Mouse (Mus musculus) kidney, postnatal 14 days (tissue): ENCODE data around the gene Ssbp3.

Source experiments
- DNase-seq: peaks from one replicate; pipeline ENCODE4 v3.0.0; 2022; ENCODE audit warnings: mixed read lengths

Ssbp3 gene

DNA sequence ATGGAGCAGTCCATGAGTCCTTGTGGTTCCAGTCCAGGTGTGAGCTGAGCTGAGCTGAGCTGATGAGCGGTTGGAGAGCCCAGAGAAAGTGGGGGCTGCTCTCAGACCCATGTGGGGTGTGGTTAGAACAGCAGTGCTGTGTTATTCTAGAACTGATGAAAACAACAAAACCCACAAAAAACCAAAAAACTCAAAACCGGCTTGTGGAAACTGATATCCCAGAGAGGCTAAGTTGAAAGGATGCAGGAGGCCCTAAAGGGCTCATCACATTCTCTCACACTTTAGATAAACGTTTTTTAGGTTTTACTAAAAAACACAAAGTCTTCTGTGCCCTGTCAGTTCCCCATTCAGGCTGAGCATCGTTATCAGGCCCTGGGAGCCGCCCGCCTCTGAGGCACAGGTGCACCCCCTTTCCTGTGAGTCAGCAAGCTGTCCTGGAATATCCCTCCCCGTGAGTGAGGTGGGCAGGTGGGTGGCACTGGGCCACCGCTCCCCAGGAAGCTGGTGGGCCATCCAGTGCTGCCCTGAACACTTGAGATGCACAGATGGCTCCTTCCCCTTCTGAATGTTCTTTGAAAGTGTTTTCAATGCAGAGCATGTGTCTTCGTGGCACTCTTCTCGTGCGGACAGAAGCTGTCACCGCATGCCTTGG, 24.6 kb downstream of the Ssbp3 start:
- DNase-seq = no peak

DNA sequence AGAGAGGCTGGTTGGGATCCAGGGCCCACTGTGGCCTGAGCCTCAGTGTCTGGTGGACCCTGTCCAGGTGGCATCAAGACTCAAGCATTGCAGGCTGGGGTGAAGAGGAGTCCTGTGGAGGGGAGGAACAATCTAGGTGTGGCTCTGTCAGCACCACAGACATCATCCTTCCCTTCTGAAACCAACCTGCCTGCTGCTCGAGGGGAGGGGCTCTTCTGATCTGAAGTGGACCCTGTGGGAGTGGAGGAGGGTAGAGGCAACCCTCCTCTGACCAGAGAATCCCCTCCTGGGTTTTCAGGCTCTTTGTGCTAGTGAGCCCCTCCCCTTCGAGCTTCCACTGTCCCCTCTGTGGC, 25.1 kb downstream of the Ssbp3 start:
- no peak for DNase-seq

DNA sequence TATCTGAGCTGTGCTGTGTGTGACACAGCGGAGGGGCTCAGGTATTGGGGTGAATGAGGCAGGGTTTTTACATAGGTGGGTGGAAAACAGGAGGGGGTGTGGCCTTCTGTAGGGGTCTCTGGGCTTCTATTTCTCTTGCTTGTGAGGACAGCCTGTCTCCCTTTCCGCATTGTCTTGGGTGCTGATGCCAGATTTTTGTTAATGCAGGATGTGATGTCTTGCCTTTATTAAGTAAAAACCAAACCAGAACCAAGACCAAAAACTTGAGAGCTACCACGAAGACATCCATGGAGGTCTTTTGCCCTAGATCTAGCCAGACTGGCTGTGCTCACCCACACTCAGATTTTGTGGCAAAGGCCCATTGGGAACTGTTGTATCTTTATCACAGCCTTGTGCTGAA, 25.5 kb downstream of the Ssbp3 start:
- DNase-seq = no peak

DNA sequence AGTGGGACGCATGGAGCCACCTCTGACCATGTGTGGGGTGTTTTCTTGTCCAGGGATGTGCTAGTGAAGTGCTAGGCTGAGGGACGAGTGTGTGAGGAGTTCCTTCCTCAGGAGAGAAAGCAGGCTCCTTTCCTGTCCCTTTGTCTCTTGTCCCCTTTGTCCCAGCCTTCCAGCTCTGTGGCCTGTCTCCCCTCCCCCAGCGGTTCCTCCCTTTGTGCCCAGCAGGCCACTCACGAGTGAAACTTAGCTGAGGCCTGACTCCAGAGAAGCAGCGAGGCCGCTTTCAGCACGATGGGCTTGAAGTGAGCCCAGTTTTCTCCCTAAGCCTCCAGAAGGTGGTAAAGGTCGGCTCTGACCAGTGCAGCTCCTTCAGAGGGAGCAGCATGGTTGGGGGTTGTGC, 26.2 kb downstream of the Ssbp3 start:
- DNase-seq = peak; percentile 29

DNA sequence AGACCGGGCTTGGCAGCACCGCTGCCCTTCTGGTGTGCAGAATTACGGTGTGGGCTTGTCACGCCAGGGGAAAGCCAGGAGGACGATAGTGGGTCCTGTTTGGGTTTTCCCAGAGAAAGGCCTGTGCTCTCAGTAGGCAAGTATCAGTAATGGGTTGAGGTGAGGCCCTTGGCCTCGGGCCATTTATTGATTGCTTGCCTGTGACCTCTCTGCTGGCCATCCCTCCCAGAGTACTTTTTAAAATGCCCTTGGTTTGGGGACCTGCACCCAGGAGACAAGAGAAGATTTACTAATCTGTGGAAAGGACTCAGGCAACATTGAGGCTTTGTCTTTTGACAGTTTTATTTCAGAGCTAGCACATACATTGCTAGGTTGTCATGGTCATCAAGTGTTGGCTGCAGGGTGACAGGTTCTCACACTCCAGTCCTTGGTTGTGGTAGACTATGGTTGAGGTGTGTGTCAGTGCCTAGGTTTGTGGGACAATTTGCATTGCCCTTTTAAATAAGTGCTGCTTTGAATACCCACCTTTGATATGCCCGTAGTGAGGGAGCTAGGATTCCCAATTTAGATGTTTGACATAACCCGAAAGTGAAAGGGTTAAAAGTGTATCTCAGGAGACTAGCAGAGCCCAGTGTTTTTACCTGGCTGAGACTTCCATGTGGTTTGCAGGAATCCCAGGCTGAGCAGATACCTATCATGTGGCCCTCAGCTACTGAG, 28.2 kb downstream of the Ssbp3 start:
- DNase-seq = no peak

DNA sequence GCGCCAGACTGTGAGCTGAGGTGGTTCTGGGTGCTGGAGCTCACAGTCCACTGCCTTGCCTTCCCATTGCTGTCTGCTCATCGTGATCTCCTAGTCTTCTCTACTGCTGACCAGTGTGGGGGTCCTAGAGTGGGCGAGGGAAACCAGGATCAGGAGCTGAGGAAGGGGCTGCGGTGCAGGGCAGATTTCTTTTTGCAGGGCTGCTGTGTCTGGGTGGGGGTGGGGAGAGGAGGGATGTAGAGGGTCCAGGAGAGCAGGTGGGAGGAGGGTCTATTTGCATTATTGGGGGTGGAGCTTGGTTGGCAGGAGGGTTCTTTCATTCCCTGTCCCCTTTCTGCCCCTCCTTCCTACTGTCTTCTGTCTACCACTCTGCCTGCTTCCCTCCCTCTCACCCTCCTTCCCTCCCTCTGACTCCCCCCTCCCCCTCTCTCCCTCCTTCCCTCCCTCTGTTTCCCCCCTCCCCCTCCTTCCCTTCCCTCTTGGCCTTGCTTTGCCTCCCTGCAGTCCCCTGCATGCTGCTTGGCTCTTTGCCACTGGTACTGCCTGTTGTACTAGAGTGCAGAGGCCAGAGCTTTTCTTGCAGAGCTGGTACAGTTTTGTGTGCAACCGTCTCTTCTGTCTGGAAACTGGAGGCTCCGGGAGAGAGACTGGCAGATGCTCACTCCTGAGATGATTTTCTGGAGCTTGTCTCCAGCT, 28.9 kb downstream of the Ssbp3 start:
- peak; percentile 87 for DNase-seq

DNA sequence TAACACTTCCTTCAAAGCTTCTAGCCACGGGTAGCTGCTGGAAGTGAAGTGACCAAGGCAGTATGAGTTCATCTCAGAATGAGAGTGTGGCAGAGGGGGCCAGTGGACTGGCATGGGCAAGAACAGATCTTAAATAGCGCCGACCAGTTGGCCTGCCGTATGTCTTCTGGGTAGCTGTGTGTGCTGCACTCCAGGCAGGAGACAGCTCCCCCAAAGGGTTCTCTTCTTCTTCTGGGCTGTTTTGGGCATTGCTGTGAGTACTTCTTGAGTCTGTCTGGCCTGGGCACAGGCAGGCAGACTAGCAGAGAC, 29.4 kb downstream of the Ssbp3 start:
- DNase-seq = no peak

DNA sequence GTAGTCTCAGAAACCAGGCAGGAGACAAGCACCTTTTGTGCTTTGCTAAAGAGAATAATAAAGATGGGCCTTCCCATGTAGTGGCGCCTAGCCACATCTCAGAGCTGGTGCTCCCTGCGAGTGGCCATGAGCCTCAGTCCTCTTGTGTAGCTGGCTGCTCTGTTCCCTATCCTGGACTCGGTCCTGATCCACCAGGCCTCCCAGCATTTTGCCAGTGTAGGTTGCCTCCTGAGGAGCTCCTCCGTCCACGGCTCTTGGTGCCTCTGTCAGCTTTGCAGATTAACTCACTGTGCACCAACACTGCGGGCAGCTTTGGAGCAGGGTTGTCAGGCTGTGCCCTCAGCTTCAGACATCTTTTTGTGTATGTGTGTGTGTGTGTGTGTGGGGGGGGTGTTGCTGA, 30.4 kb downstream of the Ssbp3 start:
- no peak for DNase-seq

DNA sequence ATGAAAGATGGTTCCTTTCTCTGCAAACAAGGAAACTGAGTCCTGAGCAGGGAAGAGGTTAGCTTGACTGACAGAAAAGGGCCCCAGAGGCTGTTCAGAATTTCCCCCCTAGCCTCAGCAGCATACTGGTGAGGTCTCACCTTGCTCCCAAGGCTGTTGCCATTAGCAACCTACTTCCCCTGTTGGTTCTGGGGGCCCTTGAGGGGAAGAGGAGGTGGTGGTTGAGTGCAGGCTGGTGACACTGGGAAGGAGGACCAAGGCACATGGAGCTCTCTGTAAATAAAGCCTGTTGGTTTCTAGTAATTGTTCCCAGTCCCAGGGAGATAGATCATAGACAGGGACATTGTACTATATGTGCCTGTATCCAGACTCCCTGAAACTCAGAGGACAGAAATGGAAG, 31.0 kb downstream of the Ssbp3 start:
- DNase-seq = no peak

DNA sequence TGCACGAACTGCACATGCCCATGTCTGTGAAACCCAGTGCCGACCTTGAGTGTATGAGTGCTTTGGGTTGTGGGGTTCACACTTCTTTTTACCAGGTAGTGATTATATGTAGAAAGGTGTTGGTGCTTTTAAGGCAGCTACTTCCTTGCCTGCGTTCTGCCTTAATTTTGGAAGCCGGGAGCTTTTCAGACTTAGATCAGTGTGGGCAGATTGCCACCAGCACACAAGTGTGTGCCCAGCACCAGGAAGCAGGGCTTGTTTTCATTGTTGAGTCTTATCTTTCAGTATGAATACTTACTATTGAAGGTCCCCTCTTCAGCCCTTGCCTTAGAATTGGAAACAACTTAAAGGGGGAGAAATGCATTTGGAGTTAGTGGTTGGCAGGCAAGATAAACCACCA, 32.0 kb downstream of the Ssbp3 start:
- no peak for DNase-seq

DNA sequence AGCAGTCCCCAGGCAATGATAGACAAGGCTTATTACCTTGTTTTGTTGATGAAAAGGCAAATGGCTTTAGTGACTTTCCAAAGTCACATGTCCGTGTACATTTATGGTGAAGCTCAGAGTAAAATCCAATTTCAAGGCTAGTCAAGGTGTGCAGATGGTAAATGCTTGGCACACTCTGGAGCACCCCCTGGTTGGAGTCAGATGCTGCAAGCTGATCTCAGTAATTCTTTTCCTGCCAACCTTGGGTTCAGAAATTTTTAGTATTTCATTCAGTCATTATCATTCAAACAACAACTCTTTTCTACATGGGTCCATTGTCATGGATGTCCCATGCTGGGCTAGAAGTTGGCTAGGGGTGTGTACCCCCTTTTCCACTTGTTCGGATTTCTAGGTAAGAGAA, 33.1 kb downstream of the Ssbp3 start:
- DNase-seq = no peak

DNA sequence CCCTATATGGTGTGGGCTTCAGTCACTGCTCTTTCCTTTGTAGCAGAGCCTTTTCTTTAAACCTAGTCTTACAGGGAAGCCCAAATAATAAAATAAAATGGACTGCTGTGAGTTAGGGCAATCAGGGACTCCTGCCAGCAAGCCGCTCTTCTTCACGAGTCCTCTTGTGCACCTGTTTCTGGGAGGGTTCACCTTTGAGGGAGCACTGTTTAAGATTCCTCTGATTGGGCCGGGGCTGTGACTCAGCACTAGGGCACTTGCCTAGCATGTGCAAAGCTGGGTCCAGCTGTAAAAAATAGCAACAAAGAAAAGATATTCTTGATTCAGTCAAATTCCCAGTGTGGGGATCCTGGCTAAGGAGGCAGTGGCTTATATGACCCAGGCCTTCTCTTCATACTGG, 34.4 kb downstream of the Ssbp3 start:
- DNase-seq = no peak

DNA sequence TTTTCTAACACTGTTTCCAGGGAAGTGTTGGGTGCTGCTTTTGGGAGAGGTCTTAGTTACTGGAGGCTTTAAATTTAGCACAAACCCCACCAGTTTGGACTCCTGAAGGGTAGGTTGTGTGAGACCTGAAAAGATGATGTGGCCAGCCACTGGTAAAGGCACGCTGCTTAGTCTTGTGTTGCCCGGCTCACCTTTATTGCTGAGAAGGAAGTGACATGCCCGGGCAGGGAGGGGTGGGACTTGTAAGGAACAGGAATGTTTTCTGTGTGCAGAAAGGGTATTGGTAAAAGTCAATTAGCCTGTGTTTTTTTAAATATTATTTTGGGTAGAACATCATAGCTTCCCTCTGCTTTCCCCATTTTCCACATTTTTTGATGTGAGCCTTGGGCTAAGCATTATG, 37.2 kb downstream of the Ssbp3 start:
- no peak for DNase-seq

DNA sequence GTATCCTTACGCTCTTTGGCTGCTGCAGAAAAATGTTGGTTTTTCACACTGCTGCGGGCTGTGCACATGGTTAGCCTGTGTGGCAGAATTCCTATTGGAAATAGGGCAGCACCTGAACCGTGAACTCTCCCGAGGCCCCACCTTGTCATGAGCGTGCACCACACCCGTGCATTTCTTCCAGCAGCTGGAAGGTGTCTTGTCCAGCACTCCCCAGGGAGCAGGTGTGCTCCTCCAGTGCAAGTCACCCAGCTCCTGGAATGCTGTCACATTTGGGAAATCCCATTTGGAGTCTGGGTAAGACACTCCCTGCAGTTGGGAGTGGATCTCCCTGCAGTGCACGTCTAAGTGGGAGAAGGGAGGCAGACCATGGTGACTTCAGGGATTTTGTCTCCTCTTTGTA, 38.0 kb downstream of the Ssbp3 start:
- DNase-seq = no peak

DNA sequence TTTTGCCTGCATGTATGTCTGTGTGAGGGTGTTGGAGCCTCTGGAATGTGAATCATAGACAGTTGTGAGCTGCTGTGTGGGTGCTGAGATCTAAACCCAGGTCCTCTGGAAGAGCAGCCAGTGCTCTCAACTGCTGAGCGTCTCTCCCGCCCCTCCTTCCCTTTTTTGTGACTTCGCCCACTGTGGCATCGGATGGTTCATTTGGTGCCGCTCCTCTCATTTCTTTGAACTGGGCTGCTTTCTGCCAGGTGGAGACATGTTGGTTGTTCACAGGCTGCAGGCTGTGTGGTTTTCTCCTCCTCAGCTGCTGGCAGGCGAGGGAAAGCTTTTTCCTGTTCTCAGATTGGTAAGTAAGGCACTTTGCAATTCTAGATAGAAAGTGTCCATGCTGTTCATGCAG, 38.7 kb downstream of the Ssbp3 start:
- no peak for DNase-seq

DNA sequence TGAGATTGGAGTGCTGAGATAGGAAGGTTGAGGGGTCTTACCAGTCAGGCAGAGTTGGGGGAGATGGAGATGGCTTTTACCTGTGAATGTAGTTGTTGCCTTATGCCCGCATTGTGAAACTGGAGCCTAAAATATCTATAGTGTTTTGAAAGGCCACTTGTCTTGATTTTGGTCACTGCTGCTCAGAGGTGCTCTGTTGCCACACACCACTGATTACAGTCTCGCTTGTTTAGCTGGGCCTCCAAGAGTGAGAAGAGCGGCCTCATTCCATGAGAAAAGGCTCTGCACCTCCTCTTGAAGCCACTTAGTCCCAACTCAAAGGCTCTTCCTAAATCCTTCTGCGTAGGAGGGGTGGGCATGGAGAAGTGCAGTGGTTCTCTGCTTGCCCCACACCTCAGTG, 40.3 kb downstream of the Ssbp3 start:
- no peak for DNase-seq

DNA sequence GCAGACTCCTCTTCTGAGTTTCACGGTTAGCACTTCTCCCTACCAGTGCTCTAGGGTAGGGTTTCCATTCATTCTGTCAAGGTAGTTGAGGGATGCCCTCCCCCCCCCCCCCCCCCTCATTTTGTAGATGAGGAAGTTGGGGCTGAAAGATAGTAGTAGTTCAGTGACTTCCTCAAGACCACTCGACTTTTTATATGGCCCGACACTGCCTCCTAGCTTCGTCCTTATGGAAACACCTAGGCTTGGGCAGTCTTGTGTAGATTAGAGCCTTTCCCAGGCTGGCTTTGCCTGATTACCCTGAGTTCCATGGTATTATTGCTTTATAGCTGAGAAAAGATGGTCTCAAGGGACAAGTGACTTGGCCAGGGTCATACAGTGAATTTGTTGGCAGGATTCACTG, 41.0 kb downstream of the Ssbp3 start:
- no peak for DNase-seq

DNA sequence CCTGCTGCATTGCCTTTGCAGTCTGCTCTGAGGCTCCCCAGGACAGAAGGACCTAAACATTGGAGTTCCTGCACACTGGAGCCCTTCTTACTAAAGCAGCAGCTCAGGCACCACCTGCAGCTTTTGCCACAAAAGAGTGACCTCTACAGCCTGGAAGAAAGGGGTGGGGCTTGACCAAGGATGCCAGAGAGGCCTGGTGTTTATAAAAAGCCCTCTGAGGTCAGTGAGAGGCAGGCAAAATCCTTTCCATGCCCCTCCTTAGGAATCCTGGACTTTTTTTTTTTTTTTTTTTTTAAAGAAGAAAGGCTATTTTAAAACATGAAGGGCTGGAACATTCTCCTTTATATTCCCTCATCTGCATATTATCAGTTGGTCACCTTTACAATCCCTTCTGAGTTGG, 42.7 kb downstream of the Ssbp3 start:
- no peak for DNase-seq

DNA sequence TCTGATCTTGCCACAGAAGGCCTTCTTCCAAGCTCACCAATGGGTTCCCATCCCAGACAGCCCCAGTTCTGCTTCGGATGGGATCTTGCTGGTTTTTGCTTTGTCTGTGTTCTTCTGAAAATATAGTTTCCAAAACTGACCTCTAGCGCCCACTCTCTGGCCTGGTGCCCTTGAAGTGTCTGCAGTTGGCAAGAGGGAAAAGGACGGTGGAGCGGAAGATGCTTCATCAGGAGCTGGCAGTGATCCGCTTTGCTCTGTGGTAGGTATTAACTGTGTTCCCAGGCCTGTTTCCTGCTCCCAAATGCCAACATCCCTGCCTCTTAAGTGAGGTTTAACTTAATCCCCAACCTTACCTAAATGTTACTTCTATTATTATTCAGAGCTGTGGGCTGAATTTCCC, 43.3 kb downstream of the Ssbp3 start:
- DNase-seq = no peak

DNA sequence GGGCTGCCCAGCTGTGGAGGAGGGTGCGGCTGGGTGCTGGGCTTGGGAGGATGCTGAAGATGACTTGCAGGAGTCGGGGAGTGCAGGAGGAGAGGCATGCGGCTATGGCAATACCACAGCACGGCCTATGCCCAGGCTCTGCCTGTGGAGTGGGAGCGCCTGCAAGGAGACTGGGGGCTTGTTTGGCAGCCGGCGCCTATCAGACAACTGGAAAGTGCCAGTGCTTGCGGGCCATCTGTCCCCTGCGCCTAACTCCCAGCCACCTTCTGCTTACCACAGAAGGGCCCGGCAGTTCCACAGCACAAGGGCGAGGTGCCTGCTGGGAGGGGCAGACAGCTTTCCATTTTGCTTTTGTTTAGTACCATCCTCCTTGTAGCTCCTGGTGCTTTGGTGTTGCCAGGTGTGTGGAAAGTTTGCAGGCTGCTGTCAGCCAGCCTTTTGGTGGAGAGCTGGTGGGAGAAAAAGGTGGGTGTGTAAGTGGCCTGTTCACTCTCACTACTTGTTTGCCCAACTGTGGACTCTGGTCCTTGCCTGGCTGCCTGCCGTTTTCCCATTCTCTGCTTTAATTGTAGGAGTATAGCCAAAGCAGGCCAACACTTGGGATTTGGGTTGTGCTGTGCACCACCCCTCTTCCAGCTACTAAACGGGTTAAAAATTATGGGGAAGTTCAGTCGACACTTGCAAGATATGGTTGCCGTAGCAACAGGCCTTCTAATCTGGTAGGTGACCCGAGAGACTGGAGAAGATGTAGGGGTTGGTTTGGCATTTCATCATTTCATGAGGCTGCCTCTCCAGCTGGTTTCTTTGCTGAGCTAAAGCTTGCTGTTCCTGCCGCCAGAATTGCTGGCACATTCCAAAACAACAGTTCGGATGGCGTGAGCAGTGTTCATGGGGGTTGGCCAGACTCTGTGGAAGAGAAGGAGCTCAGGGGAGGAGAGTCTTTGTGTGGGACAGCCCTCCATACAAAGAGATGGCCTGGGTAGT, 45.5 kb downstream of the Ssbp3 start:
- DNase-seq = no peak

DNA sequence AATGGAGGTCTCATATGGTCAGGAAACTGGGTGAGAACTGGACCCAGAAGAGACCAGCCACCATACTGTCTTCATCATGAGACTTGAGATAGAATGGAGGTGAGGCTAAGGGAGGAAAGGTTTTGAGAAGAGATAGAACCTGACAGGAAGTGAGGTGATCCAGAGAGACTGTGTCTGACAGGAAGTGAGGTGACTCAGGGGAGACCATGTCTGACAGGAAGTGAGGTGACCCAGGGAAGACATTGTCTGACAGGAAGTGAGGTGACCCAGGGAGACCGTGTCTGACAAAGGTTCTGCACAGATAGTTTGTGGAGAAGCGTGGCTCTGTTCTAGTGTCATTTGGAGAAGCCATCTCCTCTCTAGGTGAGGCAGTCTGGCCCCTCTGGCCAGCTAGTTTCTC, 47.6 kb downstream of the Ssbp3 start:
- no peak for DNase-seq

DNA sequence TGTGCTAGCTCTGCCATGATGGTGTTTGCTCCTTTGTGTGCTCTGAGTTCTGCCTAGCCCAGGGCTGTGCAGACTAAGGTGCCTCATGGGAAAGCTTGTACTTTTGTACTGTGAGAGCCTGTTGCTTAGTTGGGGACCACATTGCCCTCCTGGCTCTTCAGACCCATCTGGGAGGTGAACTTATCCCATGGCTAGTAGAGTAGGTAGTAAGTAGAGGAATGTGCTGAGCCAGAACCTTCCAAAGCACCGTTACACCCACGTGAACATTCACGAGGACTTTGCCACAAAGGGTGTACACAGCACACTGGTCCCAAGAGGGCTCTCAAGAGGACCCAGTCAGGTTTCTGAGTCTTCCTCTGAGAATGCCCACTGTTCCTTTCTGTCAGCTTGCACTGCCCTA, 48.1 kb downstream of the Ssbp3 start:
- DNase-seq = peak; percentile 50

DNA sequence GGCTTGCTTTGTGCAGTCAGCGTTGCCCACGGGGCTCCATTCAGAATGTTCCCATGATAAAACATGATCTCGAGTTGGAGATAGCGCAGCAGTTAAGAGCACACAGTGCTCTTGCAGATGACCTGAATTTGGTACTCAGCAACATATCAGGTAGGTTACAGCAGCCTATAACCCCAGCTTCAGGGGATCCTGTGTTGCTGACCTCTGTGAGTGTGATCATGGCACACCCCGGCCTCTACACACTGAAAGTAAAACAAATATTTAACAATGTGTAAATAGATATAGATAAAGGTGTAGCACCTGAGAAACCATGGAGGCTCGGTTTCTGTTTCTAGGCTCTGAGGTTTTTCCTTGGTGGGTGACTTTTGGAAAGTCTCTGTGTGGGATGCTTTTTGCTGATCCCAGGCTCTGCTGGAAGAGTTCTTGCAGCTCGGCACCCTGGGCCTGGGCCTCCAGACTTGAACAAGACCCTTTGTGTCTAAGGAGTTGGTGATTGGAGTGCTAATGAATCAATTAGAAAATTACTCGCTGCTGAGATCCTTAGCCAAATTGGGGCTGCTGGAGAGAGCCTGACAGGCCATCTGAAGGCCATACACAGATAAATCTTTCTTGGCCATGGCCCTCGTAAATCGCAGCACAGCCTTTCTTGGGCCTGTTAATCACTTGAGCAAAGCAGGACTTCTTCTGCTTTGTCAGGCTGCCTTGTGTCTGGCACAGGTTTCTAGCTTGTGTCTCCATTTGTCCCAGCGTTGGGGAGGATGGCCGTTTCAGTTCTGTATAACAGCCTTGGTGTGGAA, 49.2 kb downstream of the Ssbp3 start:
- DNase-seq = no peak
